Mouse (Mus musculus): ENCODE measurements around the gene H2-M10.4. TPM values are rescaled to one million over a fixed set of nuclear protein-coding genes. Genes with fewer than 3 reads are reported as not detected.
"Not testable (repeated sequence)": the region's sequence is repeated elsewhere in the genome, so short reads cannot be mapped to it uniquely, and the experiment has no call there.

Gene H2-M10.4
- total RNA-seq (2022): not detected

GRCm38 (mm10) chr17:36462234-36462633 lies at the start of gene H2-M10.4:
Gene H2-M10.4, minus strand, starts transcription at chr17:36462334.
- no peak for DNase-seq (ENCODE audit: low spot score in 2 of 2)

- DNase-seq (ENCODE audit: low spot score in 2 of 2): no peak
Measured at GRCm38 (mm10) chr17:36503910-36504309, 41.8 kb upstream of the H2-M10.4 start.

DNA sequence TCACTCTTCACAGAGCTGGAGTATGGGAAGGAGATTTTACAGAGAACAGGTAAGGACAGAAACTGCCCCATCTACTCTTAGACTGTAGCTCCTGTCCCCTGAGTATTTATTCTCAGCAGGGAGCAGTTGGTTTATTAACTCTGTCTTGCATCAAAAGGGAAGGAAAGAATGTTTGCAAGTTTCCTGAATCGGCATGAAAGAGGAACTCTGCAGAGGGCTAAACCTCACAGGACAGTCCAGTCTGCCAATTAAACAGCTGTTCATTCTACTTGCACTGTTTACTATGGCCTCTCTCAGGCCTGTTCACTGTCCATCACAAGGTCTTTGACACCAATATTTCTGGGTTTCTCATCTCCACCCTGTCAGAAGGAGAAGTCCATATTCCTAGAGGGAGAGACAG lies 38.3 kb upstream of the H2-M10.4 start:
- DNase-seq (ENCODE audit: low spot score in 2 of 2): no peak

DNA sequence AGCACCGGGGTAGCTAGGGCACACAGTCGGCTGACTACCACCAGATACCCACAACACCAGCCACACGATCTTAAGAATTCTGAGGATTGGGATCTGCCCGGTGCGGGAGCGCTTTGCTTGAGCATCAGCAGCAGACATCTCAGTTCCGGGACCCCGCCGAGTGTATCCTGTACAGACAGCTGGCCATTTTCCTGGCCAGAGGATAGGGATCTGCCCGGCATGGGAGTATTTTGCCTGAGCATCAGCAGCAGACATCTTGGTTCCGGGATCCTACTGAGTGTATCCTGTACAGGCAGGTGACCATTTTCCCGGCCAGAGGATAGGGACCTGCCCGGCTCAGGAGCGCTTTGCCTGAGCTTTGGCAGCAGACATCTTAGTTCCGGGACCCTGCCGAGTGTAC lies 26.0 kb upstream of the H2-M10.4 start:
- not testable (repeated sequence) for DNase-seq (ENCODE audit: low spot score in 2 of 2)

GRCm38 (mm10) chr17:36486687-36487230 lies 24.6 kb upstream of the H2-M10.4 start:
- no peak for DNase-seq (ENCODE audit: low spot score in 2 of 2)

DNA sequence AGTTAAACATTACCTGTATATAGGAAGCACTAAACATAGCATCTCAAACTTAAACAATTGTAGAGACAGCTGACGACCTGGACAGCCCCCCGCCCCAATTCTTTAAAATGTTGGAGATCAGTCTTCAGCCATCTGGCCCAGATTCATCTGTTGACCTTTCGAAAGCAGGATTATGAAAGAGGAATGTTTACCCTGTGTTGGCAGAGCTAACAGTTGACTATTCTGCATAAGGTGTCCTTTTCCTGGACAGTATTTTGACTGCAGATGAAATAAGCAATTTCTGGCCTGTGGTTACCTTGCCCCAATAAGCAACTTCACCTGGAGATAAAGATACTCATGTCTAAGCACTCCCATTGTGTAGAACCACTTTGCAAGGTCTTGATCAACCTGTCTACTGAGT lies 21.7 kb upstream of the H2-M10.4 start:
- DNase-seq (ENCODE audit: low spot score in 2 of 2): no peak

DNA sequence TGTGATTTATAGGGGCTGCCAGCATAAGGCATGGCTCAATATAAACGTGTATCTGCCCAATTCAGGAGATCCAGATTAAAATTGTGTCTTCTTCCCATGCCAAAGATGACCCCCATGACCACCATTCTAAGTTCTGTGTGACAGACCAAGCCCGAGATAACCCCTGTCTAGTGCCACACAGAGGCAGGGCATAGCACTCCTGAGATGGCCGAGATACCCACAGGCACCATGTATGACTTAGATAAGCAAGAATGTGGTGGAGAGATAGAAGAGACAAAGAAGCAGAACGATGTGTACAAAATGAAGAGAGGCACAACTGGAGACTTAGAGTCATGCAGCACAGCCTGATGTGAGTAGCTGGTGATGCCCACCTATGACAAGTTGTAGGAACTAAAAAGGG lies 5.9 kb downstream of the H2-M10.4 start:
- no peak for DNase-seq (ENCODE audit: low spot score in 2 of 2)

GRCm38 (mm10) chr17:36431411-36431810 lies 30.7 kb downstream of the H2-M10.4 start:
- DNase-seq (ENCODE audit: low spot score in 2 of 2): no peak

- DNase-seq (ENCODE audit: low spot score in 2 of 2): no peak
Measured at GRCm38 (mm10) chr17:36418091-36418754, 43.9 kb downstream of the H2-M10.4 start.

GRCm38 (mm10) chr17:36417416-36417815 lies 44.7 kb downstream of the H2-M10.4 start:
- DNase-seq (ENCODE audit: low spot score in 2 of 2): no peak

GRCm38 (mm10) chr17:36415407-36415806 lies 46.7 kb downstream of the H2-M10.4 start:
- DNase-seq (ENCODE audit: low spot score in 2 of 2): no peak

DNA sequence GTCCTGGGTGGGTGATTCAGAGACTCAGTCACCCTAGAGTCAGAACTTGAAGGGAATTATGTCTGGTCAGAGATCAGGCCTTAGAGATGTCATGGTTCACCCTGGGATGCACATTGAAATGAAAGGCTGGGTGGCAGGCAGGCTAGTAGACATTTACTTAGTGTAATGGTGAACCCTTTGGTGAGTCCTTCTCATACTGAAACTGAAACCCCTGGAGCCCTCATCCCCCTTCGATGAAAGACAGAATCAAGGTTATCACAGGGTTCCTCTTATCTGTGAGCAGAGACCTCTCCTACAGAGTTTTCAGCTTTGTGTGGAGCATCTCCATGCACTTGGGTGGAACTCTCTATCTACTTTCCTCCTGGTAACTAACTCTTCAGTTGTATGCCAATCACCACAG lies 47.8 kb downstream of the H2-M10.4 start:
- no peak for DNase-seq (ENCODE audit: low spot score in 2 of 2)

Other genes starting within 250 kb of the H2-M10.4 start
- 10 to 100 TPM; 34.6 to 47.5 (median 38.3) TPM for gene Rpp21, start 204.3 kb downstream of the H2-M10.4 start, total RNA-seq (2022)
- 10 to 100 TPM; 20.6 to 24.7 (median 23.3) TPM for gene Trim39, start 190.1 kb downstream of the H2-M10.4 start, total RNA-seq (2022)
- not detected for gene H2-M10.2, start 175.8 kb downstream of the H2-M10.4 start, total RNA-seq (2022)
- not detected for gene H2-M10.1, start 136.2 kb downstream of the H2-M10.4 start, total RNA-seq (2022)
- not detected for gene H2-M10.3, start 93.9 kb downstream of the H2-M10.4 start, total RNA-seq (2022)
- gene H2-M11, start 84.7 kb upstream of the H2-M10.4 start, total RNA-seq (2022): not detected
- not detected for gene H2-M9, start 180.3 kb upstream of the H2-M10.4 start, total RNA-seq (2022)
- not detected for gene H2-M1, start 209.9 kb upstream of the H2-M10.4 start, total RNA-seq (2022)